Mouse (Mus musculus) left cerebral cortex, postnatal 10 days (tissue): ENCODE measurements around the gene Tnnt3. TPM values are rescaled to one million over a fixed set of nuclear protein-coding genes. Genes with fewer than 3 reads are reported as not detected.

Source experiments
- DNase-seq, 2 experiments: peaks; one replicate each; pipeline ENCODE4 v3.0.0; 2021 to 2022; ENCODE audit warnings: low spot score in 2 of 2, mixed read lengths in 1 of 2; ENCODE audit errors: extremely low spot score in 1 of 2
- intact Hi-C: fragments of 180-260 bp; cut with DNase I; formaldehyde crosslinking; loops from one replicate; pipeline ENCODE4 v1.15.1; 2025
- total RNA-seq, 2 experiments: library from RNA; stranded (reverse); gene quantifications; 2 replicates each; pipeline ENCODE4 v1.2.3; 2021

The Tnnt3 gene
- total RNA-seq, 2 experiments from 2014 or later = not detected

DNA sequence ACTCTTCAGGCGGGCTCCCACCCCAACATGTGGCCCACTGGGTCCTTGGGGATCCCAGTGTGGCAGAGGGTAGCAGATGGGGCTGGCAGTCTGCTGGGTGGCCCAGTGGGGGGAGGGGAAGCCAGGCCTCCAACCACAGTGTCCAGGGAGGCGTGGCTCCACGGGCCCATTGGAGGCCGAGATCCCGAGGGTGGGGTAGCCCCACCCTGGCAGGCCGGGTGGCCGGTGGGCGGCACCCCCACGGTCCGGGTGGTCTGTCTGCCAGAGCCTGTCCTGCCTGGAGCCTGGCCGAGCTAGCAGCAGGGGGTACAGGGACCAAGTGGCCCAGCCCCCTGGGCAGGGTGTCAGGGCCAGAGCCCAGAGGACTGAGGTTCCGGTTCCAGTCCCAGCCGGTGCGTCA is 23.8 kb upstream of the Tnnt3 start:
- intact Hi-C loops = no loop called here
- DNase-seq = peak in 1 of 2 experiments; percentile 37

DNA sequence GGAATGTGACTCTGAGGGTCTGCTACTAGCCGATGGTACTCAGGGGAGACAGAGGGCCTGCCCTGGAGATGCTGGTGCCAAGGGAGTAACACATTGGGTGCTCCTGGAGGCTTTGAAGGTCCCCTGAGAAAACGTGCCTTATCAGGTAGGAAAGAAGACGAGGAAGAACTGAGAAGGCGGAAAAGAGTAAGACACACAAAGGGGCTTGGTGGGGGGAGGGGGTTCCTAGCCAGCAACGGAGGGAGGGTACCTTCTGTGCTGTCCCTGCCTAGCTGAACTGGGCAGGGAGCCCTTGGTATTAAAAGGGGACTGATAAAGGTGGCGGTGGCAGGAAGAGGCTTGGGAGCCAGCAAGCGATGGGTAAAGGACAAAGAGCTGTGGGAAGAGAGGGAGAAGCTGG is 23.0 kb upstream of the Tnnt3 start:
- intact Hi-C loops = no loop called here
- DNase-seq = peak in 1 of 2 experiments; percentile 18

DNA sequence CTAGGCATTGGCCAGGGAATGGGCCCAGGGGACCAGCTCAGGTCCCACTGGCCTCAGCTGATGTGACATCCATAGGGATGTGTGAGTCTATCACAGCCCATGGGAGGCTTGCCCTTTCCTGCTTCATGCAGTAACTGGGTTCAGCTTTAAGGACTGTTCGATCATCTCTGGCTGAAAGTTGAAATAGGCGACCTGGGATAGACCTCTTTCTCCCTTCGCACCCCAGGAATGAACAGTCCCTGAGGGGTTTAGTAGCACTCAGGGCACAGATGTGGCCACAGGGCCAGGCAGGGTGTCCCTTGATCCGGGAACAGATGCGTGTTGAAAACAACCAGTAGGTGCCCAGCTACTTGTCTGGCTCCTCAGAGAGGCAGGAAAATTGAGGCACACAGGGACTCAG is 22.4 kb upstream of the Tnnt3 start:
- DNase-seq = peak in 1 of 2 experiments; percentile 10
- intact Hi-C loops = no loop called here

DNA sequence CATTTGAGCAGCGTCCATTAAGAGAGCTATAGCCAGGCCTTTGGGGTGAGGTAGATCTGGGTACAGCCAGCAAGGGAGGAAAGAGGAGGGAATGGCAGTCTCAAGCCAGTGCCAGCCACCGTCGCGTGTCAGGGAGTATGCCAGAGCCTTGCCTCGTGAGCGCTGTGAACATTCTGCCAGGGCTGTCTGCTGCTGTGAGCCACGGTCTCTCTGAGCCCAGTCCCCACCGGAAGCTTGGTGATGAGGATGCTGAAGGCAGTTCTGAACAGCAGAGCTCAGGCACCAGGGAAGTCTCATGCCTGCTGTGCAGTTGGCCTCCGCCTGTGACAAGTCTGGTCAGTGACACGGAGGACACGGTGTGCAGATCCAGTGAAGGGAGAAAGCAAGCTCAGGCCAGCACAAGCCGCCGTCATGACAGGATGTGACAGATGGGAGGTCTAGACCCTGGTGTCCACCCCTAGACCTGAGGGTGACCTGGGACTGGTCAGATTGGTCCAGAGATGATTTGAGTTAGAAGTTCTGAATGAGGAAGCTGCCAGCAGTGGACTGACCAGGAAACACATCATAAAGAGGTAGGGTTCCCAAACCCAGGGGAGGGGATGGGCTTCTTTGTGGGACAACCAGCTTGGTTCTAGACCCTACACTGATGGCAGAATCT is 21.7 kb upstream of the Tnnt3 start:
- DNase-seq = peak in 1 of 2 experiments; percentile 54
- intact Hi-C loops = no loop called here

DNA sequence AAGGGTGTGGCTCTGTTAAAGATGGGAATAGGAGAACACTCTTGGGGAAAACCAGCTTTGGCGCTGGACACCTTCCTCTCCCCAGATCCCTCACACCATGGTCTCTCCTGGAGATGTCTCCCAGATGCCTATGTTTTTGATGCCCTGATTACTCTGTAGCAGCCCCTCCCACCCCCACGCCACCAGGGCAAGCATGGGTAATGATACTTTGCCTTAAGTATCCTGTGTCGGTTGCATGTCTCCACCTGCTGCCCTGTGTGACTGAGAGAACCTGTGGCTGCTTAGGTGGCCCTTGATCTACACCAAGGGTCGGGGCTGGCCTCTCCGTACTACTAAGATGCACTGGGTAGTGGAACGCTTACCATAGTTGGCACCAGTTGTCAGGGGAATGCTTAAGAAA is 20.6 kb upstream of the Tnnt3 start:
- no peak for DNase-seq
- intact Hi-C loops = no loop called here

DNA sequence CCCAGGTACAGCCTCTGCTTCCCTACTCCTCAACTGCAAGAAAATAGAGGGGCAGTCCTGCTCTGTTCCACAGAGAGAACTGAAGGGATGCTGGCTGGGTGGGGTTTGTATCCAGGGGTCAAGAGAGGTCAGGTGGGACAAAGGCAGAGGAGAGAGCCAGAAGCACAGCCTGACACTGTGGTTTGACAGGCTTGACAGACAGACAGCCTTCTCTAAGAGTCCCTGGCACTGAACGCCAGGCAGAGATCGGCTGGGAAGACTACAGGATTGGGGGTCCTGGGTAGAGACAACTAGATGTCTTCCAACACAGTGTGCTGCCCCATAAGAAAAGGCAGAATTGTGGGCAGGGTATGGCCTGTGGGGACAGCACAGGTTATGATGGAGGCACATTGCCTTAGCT is 20.1 kb upstream of the Tnnt3 start:
- no peak for DNase-seq
- intact Hi-C loops = no loop called here

DNA sequence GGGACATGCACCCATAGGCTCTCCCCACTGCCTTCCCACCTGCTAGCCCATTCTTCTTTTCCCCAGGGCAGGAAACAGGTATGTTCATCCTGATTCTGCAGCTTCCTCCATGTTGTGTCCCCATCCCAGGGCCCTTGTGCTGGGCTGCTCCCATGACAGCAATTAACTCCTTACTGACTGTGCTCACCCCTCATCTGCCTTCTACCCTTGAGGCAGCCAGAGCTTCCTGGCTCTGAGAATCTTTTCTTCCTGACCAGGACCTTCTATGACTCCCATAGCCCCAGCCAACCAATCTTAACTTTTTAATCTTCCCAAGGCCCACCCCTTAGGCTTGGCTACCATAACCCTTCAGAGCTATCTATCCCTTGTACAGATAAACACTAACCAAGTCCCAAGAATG is 19.3 kb upstream of the Tnnt3 start:
- DNase-seq = no peak
- intact Hi-C loops = no loop called here

DNA sequence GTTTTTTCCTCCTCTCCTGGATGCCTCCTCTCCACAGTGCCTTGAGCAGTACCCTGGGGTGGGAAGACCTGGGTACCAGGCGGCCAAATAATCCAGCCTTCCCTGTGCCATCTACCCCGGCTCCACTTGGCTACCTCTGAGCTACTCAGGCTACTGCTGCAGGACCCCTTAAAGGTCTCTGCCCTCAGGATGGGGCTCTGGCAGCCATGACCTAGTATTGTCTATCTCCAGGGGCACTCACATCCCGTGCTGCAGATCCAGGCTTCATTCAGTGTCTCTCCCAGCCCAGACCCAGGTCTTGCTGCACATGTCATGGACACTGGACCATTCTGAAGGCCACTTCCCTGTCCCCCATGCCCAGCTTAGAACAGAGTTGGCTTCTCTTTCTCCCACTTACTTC is 18.8 kb upstream of the Tnnt3 start:
- no peak for DNase-seq
- intact Hi-C loops = loop anchor here (5.0 to 10.0 kb wide), 2 partner anchors 95 to 192 kb away; no protein-coding TSS in a partner anchor

DNA sequence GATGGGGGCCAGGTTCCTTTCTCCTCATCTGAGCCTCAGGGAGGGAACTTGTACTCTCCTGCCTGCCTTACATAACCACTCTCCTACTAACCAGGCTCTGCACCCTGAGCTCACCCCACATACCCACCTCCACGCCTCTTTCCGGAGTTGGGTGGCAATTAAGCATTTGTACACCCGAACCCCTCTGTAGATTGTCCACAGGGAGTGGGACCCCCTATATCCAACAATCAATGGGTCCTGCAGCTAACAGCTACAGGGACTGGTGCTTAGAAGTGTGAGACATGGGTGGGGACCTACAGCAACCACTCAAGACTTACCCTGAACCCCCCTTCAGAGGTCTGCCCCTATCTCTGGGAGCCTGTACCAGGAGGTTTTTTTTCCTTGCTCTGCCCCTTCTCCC is 18.0 kb upstream of the Tnnt3 start:
- intact Hi-C loops = loop anchor here (5.0 to 10.0 kb wide), 2 partner anchors 94 to 192 kb away; no protein-coding TSS in a partner anchor
- no peak for DNase-seq

DNA sequence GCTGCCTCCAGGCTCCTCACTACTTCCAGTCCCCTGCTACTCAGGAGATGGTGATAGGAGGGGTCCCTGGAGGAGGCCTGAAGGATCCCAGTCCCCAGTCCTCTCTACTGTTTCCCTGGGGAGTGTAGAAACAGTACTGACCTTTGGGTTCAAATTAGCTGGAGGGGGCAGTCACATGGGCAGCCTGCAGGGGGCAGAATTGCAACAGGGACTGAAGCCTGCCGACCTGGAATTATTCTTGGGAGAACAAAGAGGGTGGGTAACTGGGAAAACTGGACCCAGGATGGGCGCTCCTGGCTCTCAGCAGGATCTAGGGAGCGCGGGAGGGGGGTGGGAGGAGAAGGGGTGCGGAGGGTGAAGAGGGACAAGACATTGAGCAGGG is 17.5 kb upstream of the Tnnt3 start:
- peak in 1 of 2 experiments; percentile 65 for DNase-seq
- intact Hi-C loops = loop anchor here (5.0 to 10.0 kb wide), 2 partner anchors 94 to 191 kb away; no protein-coding TSS in a partner anchor

DNA sequence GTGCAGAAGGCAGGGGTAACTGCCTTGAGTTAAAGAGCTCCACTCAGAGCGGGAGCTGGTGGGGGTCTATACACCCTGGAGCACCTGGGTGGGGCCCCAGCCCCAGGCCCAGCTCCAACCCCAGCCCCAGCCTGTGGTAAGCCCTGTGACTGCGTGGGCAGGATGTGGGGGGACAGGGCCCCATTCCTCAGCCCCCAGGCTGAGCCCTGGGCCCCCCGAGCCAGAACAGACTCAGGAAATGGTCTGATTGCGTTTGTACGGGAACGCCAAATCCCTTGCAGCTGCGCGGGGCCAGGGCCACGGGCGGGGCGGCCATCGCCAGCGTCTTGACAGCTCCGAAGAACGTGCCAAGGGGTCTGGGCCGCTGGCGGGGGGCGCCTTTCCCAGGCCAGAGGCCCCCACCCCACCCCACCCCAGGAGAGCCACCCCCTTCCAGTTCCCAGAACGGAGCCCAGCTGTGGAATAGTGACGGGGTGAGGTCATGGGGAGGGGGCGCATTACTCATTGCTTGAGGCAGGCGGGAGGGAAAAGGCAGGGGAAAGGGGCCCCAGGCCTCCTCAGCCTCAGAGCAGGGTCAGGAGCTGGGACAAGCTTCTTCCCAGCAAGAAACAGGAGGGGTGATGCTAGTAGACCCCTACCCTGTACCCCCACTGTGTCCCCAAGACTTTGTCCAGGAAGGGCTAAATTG is 16.9 kb upstream of the Tnnt3 start:
- no peak for DNase-seq
- intact Hi-C loops = loop anchor here (5.0 to 10.0 kb wide), 2 partner anchors 93 to 191 kb away; no protein-coding TSS in a partner anchor

DNA sequence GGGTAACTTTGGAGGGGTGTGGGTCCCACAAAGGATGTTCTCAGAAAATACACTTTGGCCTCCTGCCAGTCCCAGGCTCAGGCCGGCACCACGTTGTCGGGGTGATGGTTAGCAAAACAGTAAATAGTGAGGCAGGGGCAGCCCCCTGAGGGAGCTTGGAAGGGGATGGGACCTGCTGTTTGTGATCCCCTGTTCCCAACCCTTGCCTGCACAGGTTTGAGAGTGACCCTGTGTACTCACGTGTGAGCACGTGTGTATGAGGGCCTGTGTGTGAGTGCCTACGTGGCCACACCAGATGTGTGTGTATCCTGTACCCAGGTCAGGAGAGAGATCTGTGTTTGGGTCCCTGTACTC is 16.4 kb upstream of the Tnnt3 start:
- DNase-seq = no peak
- intact Hi-C loops = loop anchor here (5.0 to 10.0 kb wide), 2 partner anchors 93 to 190 kb away; no protein-coding TSS in a partner anchor

DNA sequence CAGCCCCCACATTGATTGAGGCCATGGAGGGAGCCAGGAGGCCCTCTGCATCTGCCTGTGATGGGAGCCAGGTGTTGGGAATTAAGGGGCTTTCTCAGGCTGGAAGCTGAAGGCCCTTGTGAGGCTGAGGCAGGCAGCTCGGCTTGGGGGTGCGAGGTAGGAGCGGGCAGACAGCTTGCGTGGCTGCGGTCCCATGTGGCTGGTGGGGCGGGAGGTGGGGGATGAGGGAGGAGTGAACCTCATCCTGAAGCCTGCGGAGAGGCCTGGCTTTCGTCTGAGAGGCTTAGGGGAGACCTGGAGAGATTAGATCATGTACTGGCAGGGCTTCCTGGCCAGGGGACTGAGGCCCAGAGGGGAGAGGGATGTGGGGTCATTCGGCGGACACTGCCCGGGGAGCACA is 15.5 kb upstream of the Tnnt3 start:
- intact Hi-C loops = loop anchor here (5.0 to 10.0 kb wide), 2 partner anchors 92 to 189 kb away; no protein-coding TSS in a partner anchor
- DNase-seq = no peak

DNA sequence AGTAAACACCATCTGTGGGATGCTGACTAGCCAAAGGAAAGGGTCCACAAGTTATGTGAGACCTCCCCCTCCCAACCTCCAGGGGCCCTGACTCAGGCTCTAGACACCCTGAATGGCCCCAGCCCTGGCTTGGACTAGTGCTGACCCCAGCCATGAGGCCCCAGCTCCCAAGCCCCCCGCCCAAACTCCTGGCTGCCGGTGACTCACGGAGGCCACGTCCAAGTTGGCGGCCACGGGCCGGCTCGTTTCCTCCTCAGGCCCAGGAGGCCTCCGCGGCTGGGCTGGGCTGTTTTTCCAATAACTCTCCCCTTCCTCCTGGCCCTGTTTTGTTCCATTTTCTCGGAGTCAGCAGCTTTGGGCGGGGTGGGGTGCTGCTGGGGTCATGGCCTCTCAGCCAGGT is 13.9 kb upstream of the Tnnt3 start:
- DNase-seq = no peak
- intact Hi-C loops = loop anchor here (5.0 to 10.0 kb wide), 2 partner anchors 90 to 188 kb away; no protein-coding TSS in a partner anchor

DNA sequence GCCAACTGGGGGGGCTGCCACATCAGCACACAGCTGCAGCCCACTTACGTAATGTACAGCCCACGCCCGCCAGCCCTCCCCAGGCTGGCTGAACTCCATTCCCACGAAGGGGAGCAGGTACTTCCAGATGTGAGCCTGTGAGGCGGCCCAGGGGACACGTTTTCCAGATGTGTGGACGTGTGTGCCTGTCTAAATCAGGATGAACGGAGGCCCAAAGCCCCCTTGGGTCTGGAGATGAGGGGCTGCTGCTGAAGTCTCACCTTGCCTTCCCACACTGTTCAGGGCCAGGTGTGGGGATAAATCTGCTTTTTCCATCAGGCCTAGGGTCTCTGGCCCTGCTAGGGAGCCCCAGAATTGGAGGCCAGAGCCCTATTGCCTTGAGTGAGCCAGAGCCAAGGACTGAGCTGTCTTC is 11.9 kb upstream of the Tnnt3 start:
- intact Hi-C loops = loop anchor here (10.0 kb wide), 1 partner anchor 88 kb away; no protein-coding TSS in a partner anchor
- DNase-seq = no peak

DNA sequence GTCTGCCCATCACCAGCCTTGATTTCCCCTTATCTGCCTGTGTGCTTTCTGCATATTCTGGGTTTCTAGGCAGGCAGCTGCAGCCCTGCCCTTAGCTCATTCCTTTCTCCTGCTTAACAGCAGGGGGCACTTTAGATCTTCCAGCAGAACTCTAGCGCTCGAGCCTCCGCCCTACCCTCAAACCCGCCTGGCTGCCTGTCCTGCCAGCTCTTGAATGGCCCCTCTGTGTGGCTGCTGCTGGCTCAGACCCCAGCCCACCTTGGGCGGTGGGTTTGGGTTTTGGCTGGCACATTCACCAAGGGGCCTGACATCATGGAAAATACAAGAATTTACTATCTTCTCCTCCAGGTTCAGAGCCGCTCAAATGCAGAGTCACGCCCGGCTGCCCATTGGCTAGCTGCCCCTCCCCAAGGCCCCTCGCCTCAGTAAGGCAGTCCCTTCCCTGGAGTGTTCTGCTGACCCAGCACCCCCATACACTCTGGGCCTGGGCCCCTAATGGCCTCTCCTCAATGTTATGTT is 11.2 kb upstream of the Tnnt3 start:
- intact Hi-C loops = loop anchor here (10.0 kb wide), 1 partner anchor 87 kb away; no protein-coding TSS in a partner anchor
- peak; percentile 43 to 73 for DNase-seq

DNA sequence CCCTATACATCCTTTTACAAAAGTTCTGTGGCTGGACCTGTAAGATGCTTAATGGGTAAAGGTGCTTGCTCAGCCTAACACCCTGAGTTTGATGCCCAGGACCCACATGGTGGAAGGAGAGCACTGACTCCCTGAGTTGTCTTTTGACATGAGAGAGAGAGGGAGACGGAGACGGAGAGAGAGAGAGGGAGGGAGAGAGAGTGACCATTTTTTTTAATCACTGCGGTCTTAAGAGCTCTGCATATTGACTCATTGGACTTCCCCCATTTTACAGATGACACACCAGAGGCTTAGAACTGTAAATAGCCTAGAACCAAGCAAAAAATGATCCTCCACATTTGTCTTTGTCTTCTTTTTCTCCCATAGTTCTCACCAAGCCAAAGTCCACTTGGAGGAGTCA is 10.6 kb upstream of the Tnnt3 start:
- intact Hi-C loops = loop anchor here (10.0 kb wide), 1 partner anchor 87 kb away; no protein-coding TSS in a partner anchor
- DNase-seq = no peak

DNA sequence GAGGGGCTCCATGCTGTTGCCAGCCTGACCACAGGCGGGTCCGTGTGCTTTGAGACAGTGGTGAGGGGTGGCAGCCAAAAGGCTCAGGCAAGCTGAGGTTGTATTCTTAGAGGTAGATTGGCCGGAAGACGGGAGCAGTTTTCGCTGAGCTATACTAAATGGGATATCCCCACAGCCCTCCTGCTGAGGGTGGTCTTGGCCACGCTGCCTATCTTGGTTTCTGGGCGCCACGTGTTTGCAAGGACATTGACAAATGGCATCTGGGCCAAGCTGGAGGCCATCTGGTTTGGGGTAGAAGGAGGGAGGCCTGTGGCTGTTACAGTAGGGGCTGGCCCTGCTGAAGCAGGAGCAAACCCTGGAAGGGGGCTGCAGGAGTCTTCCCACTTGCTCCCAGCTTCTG is 5.1 kb upstream of the Tnnt3 start:
- no peak for DNase-seq
- intact Hi-C loops = no loop called here

DNA sequence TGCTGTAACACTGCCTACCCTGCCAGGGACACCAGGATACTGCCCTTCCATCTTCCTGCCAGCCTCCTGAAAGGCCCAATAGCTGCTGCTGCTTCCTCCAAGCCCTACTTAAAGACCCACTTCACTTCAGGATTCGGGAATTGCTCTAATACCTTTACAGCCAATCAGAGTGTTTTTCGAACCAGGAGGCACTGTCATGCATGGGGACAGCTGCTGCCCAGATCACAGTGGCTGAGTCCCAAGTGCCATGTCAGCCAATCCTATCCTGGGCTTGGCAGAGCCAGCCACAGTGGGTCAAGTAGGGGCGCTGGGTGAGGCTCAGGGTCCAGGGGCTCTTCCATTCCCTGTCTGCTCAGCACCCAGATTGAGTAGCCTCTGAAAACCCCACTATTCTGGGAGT is 2.5 kb upstream of the Tnnt3 start:
- DNase-seq = no peak
- intact Hi-C loops = loop anchor here (5.0 kb wide), 1 partner anchor 54 kb away; the partner anchor contains the start of gene Tnni2

DNA sequence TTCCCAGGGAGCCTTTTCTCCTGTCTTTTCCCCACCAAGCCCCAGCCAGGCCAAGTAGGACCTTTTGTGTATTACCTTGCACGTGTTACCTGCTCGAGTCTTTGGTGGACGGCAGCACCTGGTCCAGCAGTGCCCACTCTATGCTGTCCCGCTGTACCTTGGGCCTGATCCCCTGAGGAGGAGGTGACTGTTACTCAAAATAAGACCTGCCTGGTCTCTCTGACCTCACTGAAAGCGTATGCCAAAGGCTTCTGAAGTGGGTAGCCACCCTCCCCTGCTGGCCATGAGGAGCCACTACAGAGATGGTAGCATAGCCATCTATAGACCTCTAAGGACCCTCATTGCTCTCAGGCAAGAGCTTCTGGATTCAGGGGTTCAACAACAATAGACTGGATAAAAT is 1.8 kb upstream of the Tnnt3 start:
- intact Hi-C loops = loop anchor here (5.0 kb wide), 1 partner anchor 54 kb away; the partner anchor contains the start of gene Tnni2

More for the DNA sequence above, 1.8 kb upstream of the Tnnt3 start:
- DNase-seq = no peak
